Mouse (Mus musculus): ENCODE measurements around the gene Pyroxd2.

Pyroxd2 gene

DNA sequence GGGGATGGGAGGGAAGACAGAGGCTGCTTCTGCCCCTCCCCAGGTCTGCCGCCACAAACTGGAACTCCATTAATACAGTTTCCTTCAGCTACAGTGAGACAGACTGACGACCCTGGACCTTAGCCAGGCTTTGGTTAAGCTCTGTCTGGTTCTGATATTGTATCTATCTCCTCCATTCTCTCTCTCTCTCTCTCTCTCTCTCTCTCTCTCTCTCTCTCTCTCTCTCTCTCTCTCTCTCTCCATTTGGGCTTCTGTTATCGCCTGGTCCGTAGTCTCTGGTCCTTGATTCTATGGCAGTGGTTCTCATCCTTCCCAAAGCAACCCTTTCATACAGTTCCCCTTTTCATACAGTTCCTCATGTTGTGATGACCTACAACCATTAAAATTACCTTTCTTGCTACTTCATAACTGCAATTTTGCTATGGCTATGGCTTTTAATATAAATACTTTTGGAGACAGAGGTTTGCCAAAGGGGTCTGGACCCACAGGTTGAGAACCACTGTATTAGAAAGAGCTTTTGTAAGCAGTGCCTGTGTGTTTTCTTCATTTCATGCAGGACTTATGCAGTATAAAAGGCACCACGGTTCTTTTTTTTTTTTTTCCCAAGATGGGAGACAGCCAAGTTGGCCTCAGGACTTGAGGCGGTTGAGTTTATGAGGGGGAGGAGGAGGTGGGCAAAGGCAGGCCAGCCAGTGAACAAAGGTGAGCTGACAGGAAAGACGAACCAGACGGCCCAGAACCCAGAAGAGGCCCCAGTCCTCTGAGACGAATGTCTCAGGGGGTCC, 7.3 kb downstream of the Pyroxd2 start:
- no peak for DNase-seq (ENCODE audit: low spot score)

DNA sequence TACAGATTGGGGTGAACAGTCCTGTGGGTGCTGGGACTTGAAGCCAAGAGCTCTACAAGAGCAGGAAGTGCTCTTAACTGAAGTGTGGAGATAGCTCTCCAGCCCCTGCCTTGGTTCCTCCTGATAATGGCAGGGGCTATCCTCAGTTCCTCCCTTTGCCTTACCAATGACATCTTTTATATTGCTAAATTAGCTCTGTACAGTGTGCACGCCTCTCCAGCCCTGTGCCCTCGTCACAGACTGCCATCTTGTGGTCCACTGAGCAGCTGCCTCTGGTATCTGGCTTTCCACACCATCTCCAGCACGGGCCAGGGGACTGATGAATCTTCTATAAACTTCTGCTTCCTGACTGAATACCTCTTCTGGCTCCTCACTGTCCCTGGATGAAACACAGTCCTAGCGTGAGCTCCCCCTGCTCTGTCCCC, 8.4 kb downstream of the Pyroxd2 start:
- peak; percentile 66 for DNase-seq (ENCODE audit: low spot score)

DNA sequence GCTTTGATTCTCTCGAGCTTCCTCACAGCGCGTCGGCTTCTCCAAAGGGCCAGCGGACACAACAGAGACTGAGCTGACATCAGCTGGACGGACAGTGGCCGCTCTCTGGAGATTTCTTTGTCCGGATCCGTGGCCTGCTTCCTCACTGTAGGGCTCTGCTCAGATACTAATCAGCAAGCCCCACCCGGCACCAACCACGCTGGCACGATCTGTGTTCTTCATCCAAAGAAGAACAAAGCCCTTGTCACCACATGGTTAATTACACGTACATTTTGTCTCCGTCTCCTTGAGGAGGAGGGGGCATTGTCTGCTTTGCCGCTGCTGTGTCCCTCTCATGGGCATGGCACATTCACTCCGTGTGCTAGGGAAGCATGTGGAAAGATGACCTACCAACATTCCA, 9.3 kb downstream of the Pyroxd2 start:
- DNase-seq (ENCODE audit: low spot score), result no peak

DNA sequence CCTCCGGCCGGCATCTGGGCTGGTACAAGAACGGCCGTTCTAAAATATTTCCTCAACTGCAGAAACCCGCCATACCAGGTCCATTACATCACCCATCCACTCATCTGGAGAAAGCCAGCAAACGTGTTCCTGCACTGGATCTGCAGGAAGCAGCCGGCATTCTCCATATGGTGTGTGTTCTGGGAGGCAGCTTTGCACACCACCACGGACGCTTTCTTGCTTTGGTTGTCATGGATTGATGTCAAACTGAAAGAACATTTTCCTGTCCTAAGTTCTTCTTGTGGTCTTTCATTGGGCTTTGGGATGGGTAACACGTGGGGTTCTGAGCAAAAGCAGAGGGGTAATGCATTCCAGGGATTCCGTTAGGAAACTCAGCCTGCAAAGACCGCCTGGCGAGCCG, 10.7 kb downstream of the Pyroxd2 start:
- no peak for DNase-seq (ENCODE audit: low spot score)

DNA sequence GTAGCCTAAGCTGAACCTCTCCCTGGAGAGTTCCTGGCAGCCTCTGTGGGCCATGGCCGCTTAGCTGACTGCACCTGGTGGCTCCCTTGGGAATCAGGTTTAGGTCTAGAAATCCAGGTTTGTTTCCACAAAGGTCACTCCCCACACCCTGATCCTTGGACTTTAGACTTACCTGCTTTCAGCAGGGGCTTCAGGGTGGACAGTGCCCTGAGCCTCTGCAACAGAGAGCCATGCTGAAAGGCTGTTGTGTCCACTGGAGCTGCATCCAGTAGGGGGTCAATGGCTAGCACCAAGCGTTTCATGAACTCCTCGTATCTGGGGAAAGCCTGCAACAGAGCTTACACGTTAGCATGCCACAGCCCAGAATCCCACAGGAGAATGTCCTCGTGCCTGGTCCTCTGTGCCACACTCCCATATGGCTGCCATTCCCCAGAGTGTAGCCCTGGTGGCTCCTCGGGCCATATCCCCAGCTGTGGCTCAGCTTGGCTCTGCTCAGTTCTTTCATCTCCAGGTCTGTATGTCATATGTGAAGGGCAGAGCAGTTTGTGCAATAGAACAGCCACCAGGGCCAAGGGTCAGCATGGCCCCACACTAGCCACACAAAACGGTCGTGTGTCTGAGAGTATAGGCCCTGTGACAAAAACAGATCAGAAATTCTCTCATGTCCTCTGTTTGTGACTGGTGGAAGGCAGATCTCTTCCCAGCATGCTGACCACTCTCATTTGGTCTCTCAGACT, 12.2 kb downstream of the Pyroxd2 start:
- no peak for DNase-seq (ENCODE audit: low spot score)

DNA sequence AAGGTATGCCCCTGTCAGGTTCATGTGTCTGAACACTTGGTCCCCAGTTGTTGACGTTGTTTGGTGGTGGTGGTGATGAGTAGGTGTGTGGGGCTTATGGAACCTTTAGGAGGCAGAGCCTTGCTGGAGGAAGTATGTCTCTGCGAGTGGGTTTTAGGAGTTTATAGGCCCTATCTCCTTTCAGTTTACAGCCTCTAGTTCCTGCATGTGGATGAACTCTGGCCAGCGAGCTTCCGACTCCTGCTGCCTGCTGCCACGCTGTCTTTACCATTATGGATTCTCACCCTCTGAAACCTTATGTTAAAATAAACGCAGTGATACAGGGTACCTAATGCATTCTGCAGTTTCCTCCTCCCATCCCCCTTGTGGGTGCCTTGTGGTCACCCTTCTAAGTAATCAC, 12.8 kb downstream of the Pyroxd2 start:
- DNase-seq (ENCODE audit: low spot score), result no peak

DNA sequence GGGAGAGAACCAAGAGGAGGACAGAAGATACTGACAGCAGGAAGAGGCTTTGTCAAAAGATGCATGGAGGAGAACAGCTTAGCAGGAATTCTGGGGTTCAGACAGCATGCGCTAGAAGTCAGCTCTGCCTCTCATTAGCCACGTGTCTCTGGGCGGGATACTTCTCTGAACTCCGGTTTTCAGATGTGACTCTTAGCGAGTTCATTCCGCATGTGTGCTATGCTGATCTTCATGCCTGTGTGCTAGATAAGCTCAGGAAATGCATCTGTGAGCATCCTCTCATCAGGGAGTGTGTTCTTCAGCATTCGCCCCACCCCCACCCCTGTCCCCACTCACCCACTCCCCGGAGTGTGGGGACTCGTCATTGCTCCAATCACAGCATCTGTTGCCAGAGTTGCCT, 14.8 kb downstream of the Pyroxd2 start:
- no peak for DNase-seq (ENCODE audit: low spot score)

DNA sequence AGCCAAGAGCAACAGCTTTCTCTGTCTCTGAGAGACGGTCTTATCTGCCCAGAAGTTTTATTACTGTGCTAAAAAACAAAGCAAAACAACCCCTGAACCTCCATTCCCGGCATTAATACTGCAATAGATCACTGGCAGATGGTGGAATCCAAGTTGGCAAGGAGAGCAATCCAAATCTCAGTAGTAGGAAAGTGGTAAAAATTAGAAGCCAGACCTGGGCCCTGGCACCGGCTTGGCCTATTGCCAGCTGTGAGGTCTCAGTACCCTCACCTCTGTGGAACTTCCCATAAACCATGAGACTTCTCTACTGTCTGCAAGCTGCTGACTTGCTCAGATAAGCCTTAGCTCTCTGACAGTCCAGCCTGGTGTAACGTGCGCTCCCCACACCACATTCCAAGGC, 17.6 kb downstream of the Pyroxd2 start:
- DNase-seq (ENCODE audit: low spot score), result no peak

DNA sequence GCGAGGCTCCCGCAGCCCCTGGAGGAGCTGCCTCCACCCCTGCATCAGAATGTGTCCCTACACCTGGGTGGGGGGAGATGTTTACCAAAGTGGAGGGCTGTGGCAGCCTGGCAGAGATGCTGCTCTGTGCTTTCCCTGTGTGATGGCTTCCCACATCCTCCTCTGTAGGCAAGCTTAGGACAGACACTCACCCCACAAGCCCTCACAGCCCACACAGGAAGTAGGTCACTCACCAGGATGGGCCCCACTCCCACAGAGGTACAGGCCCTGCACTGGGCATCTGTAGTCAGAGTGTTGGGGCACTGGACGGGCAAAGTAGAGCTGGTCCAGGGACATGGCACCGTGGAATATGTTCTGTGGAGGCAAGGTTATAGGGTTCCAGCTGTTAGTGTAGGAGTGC, 25.2 kb downstream of the Pyroxd2 start:
- DNase-seq (ENCODE audit: low spot score), result no peak

DNA sequence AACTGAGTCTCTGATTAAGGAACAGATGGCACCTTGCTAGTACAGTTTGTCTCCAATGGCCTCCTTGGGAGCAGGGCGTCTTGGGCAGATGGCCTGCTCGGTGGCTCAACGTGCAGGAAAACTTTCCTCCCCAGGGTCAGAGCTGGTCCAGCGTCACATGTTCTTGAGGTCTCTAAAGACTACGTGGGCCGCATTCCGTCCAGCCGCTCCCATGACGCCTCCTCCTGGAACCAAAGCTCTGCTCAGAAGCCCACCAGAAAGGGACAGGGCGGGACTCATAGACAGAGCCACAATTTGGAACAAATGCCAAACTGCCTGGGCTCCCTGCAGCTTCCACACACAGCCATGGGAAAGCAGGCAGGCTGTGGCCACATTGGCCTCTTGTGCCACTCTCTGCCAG, 25.8 kb downstream of the Pyroxd2 start:
- DNase-seq (ENCODE audit: low spot score), result no peak

DNA sequence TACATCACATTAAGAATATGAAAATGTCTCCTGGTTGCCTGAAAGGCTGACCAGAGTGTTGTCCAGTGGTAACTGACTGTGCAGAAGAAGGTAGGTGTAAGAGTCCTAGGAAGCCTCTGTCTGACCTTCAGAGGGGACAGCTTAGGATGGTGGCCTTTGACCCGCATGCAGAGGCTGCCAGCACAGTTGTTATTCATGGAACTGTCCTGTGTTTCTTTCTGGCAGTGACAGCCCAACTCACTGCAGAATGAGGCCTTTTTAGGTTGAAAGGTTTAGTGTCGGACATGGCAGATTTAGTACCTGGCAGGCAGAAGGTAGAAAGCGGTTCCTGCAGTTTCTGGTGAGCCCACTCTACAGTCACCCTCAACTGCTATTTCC, 26.6 kb downstream of the Pyroxd2 start:
- DNase-seq (ENCODE audit: low spot score), result no peak

DNA sequence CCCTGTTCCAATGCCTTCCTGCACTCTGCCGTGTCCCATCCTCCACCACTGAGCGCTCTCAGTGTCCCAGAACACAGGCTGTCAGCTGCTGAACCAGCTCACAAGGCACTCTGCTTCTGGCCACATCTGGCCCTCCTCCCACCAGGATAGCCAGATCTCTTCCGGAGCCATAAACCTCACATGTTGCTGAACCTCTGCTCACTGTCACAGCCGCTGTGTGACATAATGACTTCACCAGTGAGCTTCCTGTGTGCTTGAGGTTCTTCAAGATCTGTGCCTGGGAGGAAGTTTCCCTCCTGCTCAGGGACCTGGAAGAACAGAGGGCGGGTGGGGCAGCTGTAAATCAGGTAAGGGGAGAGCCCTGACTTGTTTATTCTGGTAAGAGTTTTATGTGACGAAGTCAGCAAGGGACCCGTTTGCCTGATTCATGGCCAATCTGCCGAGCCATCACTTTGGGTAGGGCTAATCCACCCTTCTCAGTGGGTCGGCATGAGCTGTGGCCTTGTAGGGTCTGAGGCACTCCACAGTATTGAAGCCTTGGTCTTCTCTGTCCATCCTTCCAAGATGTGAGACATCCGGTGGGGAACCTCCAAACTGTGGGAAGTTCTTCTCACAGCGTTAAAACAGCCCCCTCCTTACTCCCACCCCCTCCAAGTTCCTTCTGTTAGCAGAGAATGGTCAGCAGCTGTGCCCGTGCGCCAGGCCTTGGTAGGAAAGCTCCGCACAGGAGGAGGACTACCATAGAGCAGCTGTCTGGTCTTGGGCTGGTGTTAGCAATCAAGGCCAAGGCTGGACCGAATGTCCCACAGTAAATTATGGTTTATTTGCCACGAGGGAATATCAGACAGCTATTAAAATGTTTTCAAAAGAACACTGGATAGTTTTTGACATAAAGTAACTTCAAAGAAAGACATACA, 27.3 kb downstream of the Pyroxd2 start:
- DNase-seq (ENCODE audit: low spot score), result no peak

DNA sequence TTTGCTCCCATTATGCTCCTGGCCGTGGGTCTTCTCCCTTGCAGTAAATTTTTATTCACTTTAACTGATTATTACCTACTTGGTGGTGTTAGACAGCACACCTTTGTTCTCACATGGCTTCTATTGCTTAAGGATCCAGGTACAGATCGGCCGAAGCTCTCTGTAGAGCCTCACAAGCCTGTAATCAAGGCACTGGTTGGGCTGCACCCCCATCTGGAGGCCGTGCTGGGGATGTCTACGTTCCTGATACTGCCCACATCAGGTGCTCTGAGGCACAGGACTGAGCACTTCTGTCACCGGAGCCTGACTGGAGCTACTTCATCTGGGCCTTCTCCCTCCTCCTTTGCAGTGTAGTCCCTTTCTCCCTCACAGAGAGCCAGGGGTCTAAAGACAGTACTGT, 29.3 kb downstream of the Pyroxd2 start:
- no peak for DNase-seq (ENCODE audit: low spot score)

DNA sequence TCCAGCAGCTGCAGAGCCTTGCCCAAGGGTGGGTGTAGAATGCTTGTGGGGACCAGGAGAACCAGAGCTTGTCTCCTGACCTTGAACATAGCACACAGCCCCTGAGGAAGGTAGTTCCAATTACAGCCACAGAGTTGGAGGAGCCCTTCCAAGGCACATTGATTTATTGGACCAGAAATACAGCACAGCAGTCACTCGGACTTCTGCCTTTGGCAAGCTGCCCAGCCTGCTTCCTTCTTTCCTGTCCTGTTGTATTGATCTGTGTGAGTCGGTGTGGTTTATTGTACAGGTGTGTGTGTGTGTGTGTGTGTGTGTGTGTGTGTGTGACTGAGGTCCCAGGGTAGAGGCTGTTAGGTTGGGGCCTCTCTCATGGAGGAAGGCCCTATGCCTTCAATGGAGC, 30.1 kb downstream of the Pyroxd2 start:
- peak; percentile 38 for DNase-seq (ENCODE audit: low spot score)

DNA sequence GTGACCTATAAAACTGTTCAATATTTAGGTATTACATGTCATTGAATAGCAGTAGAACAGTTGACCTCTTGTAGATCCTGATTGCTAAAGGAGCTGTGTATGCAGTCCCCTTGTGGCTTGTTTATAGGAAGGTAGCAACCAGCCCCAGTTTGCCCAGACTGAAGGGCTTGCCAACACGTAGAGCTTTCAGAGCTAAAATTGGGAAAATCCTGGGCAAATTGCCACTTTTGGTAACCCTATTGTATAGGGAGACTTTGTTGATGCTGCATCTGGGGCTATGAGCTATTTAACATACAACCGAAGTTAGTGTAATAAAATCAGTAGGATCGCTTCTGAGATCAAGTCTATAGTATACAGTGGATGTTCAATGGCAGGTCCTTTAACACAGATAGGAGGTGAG, 34.5 kb downstream of the Pyroxd2 start:
- no peak for DNase-seq (ENCODE audit: low spot score)

DNA sequence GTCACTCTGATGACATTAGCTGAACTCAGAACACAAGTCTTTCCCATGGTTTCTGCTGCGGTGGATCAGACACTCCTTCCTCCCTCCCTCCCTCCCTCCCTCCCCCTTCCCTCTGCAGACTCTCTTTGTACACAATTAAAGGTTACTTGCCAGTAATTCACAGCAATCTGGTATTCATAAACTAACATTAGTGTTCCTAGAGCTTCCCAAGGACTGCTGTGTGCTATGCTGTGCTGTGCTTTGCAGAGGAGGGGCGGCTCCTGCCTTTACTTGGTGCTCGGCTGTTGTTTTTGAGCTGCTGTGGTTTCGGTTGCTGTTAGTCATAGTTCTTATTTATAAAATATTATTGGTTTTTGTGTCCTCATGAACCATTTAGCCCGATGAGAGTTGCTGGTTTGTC, 34.9 kb downstream of the Pyroxd2 start:
- no peak for DNase-seq (ENCODE audit: low spot score)

DNA sequence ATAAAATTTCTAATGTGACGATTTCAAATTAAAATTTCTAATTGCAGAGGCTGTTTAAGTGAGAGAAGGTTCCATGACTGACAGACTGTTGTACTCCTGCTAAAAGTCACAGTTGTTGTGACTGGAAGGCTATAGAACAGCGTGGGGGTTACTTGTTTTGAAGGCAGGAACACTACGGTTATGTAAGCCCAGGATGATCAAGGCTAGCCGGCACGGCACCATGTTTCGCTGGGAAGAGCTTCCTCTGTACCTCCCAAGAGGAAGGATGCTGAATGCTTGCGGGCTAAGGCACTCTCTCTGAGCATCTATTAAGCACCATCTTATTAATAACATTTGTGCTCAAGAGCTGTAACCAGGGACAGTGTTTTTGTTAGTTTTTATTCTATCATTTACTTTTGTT, 36.1 kb downstream of the Pyroxd2 start:
- no peak for DNase-seq (ENCODE audit: low spot score)

DNA sequence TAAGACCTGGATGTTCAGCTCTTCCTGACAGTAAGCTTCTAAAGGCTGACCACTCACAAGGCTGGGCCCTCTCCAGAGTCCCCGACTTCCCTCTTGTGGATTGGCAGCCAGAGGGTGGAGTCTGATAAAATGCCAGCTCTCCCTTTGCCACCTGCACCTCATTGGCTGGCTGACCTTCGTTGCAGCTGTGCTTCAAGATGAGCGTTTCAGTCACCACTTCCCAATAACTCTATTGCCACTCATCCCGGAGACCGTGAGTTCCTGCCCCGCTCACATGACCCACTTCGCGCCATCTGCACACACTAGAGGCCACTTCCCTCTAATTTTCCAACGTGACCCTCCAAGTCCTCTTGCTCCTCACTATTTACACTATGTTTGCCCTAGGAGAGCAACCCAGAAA, 38.8 kb downstream of the Pyroxd2 start:
- DNase-seq (ENCODE audit: low spot score), result no peak

DNA sequence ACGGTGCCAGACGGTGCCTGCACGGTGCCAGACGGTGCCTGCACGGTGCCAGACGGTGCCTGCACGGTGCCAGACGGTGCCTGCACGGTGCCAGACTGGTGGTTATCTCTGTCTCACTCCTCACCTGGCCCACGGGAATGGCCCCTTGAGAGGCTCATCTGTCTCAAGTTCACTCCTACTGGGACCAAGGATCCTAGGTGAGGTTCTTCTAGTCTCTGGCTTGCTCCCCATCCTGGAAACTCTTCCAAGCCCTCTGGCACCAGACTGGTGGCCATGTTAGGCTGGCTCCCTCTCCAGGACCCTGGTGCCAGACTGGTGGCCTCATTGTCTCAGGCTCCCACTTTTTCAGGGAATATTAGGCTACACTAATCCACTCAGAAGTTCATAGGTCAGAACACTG, 53.1 kb downstream of the Pyroxd2 start:
- no peak for DNase-seq (ENCODE audit: low spot score)

DNA sequence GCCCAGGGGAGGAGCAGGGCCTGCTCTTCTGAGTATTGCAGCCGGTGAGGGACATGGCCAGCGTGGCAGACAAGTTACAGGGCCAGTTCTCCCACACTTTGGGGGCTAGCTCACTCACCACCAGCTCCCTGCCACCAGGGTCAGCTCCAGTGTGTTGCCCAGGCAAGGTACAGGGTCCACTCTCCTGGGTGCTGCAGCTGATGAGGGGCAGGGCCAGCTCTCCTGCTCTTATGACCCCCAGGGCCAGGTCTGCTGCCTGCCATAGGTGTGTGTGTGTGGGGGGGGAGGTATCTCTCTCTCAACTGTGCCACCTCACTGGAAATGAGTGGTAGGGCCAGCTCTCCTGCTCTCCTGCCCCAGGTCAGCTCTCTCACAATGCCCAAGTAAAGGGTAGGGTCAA, 54.0 kb downstream of the Pyroxd2 start:
- no peak for DNase-seq (ENCODE audit: low spot score)

DNA sequence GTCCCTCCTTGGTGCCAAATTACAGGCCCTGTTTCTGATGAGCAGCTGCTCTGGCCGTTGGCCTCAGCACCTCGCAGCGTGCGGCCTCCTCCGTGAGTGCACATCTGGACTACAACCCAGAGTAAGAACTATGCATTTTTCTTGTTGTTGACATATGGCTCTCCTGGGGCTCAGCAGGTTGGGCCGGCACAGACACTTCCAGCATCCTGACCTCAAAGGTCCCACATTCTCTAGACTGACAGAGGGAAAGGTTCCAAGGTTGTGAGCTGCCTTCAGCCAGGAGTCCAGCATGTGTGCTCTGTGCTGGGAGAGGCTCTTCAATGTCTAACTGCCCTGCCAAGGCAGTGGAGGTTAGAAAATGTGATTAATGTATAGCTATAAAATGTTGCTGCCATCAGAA, 55.2 kb downstream of the Pyroxd2 start:
- no peak for DNase-seq (ENCODE audit: low spot score)

DNA sequence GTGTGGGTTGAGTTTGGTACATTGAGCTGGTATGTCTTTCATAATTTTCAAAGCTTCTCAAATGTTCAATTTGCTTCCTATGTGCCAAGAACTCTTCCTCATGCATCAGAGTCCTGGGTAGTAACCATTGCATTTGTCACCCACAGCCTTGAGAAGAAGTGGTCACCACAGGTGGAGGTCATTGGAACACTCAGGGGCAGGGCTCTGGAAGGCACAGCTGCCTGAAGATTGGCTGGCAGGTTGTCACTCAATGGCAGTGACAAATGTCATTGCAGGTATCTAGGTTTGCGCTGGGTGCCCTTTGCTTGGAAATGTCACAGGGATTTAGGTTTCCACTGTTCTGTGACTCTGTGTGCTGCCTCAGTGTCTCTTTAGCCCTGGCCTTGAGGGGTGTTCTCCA, 62.3 kb downstream of the Pyroxd2 start:
- no peak for DNase-seq (ENCODE audit: low spot score)

DNA sequence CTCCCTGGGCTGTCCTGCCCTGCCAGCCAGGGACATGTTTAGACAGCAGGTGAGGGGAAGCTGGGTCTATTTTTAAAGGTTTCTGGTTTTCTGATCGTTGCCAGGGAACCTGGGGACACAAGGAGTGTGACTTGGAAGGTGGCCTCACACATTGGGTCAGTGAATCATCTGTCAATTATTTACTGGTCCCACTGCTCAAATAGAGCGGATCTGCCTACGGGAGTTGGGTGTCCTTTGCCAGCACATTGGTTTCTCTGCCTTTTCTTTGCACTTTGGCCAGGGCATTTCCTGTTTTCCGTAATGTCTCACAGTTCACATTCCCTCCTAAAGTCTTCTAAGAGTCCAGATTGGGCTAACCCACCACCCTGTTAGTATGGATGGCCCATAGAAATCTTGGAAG, 62.8 kb downstream of the Pyroxd2 start:
- DNase-seq (ENCODE audit: low spot score), result no peak
